ENCODE assay signal across 8 mouse cellular contexts in the genomic region with DNA sequence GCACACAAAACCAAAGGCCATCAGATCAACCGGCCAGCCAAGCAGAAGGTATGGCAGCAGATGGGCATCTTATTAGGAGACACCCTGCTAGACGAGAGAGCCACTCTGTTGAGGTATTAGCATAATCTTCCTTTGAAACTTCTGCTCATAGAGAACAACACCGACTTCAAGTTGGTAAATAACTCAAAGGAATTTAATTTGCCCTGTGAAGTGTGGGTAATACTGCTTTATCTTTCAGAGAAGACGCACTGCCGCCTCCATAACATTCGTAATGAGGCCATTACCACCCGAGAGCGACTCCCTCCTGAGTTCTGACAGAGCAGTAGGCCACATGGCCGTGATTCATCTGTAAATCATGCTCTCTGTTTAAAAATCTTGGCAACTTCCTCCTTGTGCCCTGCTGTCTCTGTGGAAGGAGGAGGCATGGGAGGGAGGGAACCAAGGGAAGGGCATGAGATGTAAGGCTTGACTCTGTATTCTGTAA.
DNase-seq lines count a peak whose midpoint lies in the region; TF ChIP-seq lines count a peak whose summit lies in the region.

No protein-coding gene starts in this region.

- no peak for TF ChIP-seq CTCF in embryonic fibroblast, embryonic 13.5 days (IDR thresholded peaks at IDR 0.05; ENCODE audit: borderline replicate concordance, insufficient read depth, low read length)

- peaks cover 11% of the 10 kb centered on the region; the same call in 1 of the 2 replicates for H3K4me1 ChIP-seq in embryonic fibroblast, embryonic 13.5 days (ENCODE audit: control insufficient read depth, insufficient read depth, low read length)

- H3K27ac ChIP-seq in embryonic fibroblast, embryonic 13.5 days (ENCODE audit: insufficient read depth, low read length): 0 out of 2 replicates have a peak overlapping the region, but pooled peaks have one; percentile 22

- H3K4me3 ChIP-seq in embryonic fibroblast, embryonic 13.5 days (ENCODE audit: insufficient read depth, low read length): no peak overlapping the region

- TF ChIP-seq POLR2A in embryonic fibroblast, embryonic 13.5 days (IDR thresholded peaks at IDR 0.05; ENCODE audit: low read depth, low read length): no peak

- DNase-seq in layer of hippocampus, adult 11-12 months (ENCODE audit: low spot score): peak; percentile 56
- no peak for DNase-seq in layer of hippocampus, postnatal 25 days (ENCODE audit: extremely low spot score in 1 of 2, low spot score in 1 of 2)
- peak; percentile 42 to 45 for DNase-seq in adrenal gland, postnatal 36 days
- peak; percentile 34 for DNase-seq in mesoderm, embryonic 11.5 days (ENCODE audit: low read depth, low spot score)
- no peak for DNase-seq in testis, postnatal 14 days (ENCODE audit: low spot score)
- DNase-seq in gastrocnemius, postnatal 10 days: no peak
- DNase-seq in spleen, postnatal 4 days (ENCODE audit: low spot score in 2 of 2): no peak

Comparison
In these comparisons a context has a peak if more than half of its experiments do, and no peak if none do; other contexts are left out.
1. DNase-seq: peak in layer of hippocampus, adult 11-12 months (single experiment), adrenal gland, postnatal 36 days (2 of 2) and mesoderm, embryonic 11.5 days (single experiment); none in layer of hippocampus, postnatal 25 days (0 of 2), testis, postnatal 14 days (single experiment), gastrocnemius, postnatal 10 days (single experiment) and spleen, postnatal 4 days (0 of 2).